Mouse (Mus musculus) kidney, embryonic 14.5 days (tissue): ENCODE results near the gene Cdyl. TPM values are rescaled to one million over a fixed set of nuclear protein-coding genes. Genes with fewer than 3 reads are reported as not detected.

Source experiments
- ATAC-seq: fragments of 200-750 bp; cut with Nextera tagmentation; 2 replicates; pipeline ENCODE4 v1.8.0; 2017; ENCODE audit warnings: moderate number of reproducible peaks, mild to moderate bottlenecking, moderate TSS enrichment, moderate library complexity; ENCODE audit not compliant: low FRiP score, low TSS enrichment
- H3K27ac ChIP-seq: fragments of 300-500 bp; sonication (generic); 2 replicates; pipeline ENCODE4 v1.5.1; 2014; ENCODE audit warnings: low read depth, mild to moderate bottlenecking, low read length, moderate library complexity, mixed read lengths
- H3K27me3 ChIP-seq: fragments of 300-500 bp; sonication (generic); 2 replicates; pipeline ENCODE4 v1.6.1; 2014; ENCODE audit warnings: mild to moderate bottlenecking, low read length; ENCODE audit not compliant: control insufficient read depth, insufficient read depth
- H3K36me3 ChIP-seq: fragments of 300-500 bp; sonication (generic); 2 replicates; pipeline ENCODE4 v1.6.1; 2014; ENCODE audit warnings: low read length, mixed read lengths; ENCODE audit not compliant: control insufficient read depth, insufficient read depth
- H3K4me1 ChIP-seq: fragments of 300-500 bp; sonication (generic); 2 replicates; pipeline ENCODE4 v1.6.1; 2014; ENCODE audit warnings: low read length, mixed read lengths; ENCODE audit not compliant: control insufficient read depth, insufficient read depth
- H3K4me2 ChIP-seq: fragments of 300-500 bp; sonication (generic); replicated peaks from 2 replicates; pipeline ENCODE4 v1.6.1; 2014; ENCODE audit warnings: low read depth, mild to moderate bottlenecking, low read length
- H3K4me3 ChIP-seq: fragments of 300-500 bp; sonication (generic); 2 replicates; pipeline ENCODE4 v1.5.1; 2014; ENCODE audit warnings: mild to moderate bottlenecking, low read length
- H3K9ac ChIP-seq: fragments of 300-500 bp; sonication (generic); 2 replicates; pipeline ENCODE4 v1.6.1; 2014; ENCODE audit warnings: low read depth, mild to moderate bottlenecking, low read length, moderate library complexity
- H3K9me3 ChIP-seq: fragments of 300-500 bp; sonication (generic); 2 replicates; pipeline ENCODE4 v1.6.1; 2016; ENCODE audit warnings: low read length; ENCODE audit not compliant: control insufficient read depth
- WGBS: fragments of 180-500 bp; shearing (Covaris S2); extraction: QIAGEN DNeasy Blood & Tissue Kit; methylation state at CpG from one replicate; pipeline ENCODE4 v1.1.7; 2014; 5-methylcytosine and 5-hydroxymethylcytosine counted together
- polyA plus RNA-seq: library from polyadenylated mRNA; unstranded; fragments of >200 nt; fragmentation: Nextera tagmentation; extraction: Ambion mirVana; gene quantifications from 2 replicates; pipeline ENCODE4 v1.2.1, GENCODE M21; 2014

Cdyl gene
- polyA plus RNA-seq, 1 experiment from 2014 or later, result 18.4 TPM

GRCm38 (mm10) chr13:35871107-35871506 lies 211.5 kb downstream of the Cdyl start:
- Histone ChIP-seq H3K4me2 (no peak overlapping the region), H3K27me3 (no peaks in the 10 kb centered on the region), H3K4me1 (no peaks in the 10 kb centered on the region), H3K4me3 (no peak overlapping the region), H3K9ac (no peak overlapping the region), H3K27ac (no peak overlapping the region), H3K9me3 (no peaks in the 10 kb centered on the region), H3K36me3 (peaks cover 12% of the 10 kb centered on the region)
- whole genome bisulfite sequencing, result 66% methylated on average over 3 of the region's 3 CpGs
- ATAC-seq, result no peak

GRCm38 (mm10) chr13:35875396-35875795 lies 215.8 kb downstream of the Cdyl start:
- H3K27me3 ChIP-seq, result no peaks in the 10 kb centered on the region
- H3K4me1 ChIP-seq, result no peaks in the 10 kb centered on the region
- H3K9me3 ChIP-seq, result no peaks in the 10 kb centered on the region
- H3K9ac ChIP-seq, result no peak overlapping the region
- peaks cover 8% of the 10 kb centered on the region for H3K36me3 ChIP-seq
- WGBS, result 90% methylated on average over 5 of the region's 5 CpGs
- no peak overlapping the region for H3K27ac ChIP-seq
- H3K4me3 ChIP-seq, result no peak overlapping the region
- ATAC-seq, result no peak
- H3K4me2 ChIP-seq, result no peak overlapping the region

GRCm38 (mm10) chr13:35878282-35878681 lies 218.6 kb downstream of the Cdyl start:
- H3K27me3 ChIP-seq, result no peaks in the 10 kb centered on the region
- no peaks in the 10 kb centered on the region; the same call in 1 of the 2 replicates for H3K36me3 ChIP-seq
- no peak overlapping the region for H3K4me3 ChIP-seq
- ATAC-seq, result no peak
- H3K4me2 ChIP-seq, result no peak overlapping the region
- no peaks in the 10 kb centered on the region for H3K9me3 ChIP-seq
- H3K27ac ChIP-seq, result no peak overlapping the region
- no peaks in the 10 kb centered on the region for H3K4me1 ChIP-seq
- no peak overlapping the region for H3K9ac ChIP-seq
- 54% methylated on average over 1 of the region's 1 CpGs for WGBS

GRCm38 (mm10) chr13:35879068-35879467 lies 219.4 kb downstream of the Cdyl start:
- H3K27me3 ChIP-seq, result no peaks in the 10 kb centered on the region
- H3K9ac ChIP-seq, result no peak overlapping the region
- 48% methylated on average over 5 of the region's 5 CpGs for WGBS
- H3K27ac ChIP-seq, result no peak overlapping the region
- no peaks in the 10 kb centered on the region; the same call in 1 of the 2 replicates for H3K36me3 ChIP-seq
- H3K4me1 ChIP-seq, result no peaks in the 10 kb centered on the region
- no peak for ATAC-seq
- no peaks in the 10 kb centered on the region for H3K9me3 ChIP-seq
- H3K4me3 ChIP-seq, result no peak overlapping the region
- no peak overlapping the region for H3K4me2 ChIP-seq

- ATAC-seq, result no peak
- 69% methylated on average over 5 of the region's 5 CpGs for WGBS
These were observed 219.9 kb downstream of the Cdyl start for GRCm38 (mm10) chr13:35879519-35879918.

GRCm38 (mm10) chr13:35880555-35881046 lies 221.0 kb downstream of the Cdyl start:
- H3K36me3 ChIP-seq, result no peaks in the 10 kb centered on the region
- no peak overlapping the region for H3K27ac ChIP-seq
- no peak for ATAC-seq
- no peak overlapping the region for H3K9ac ChIP-seq
- WGBS, result 86% methylated on average over 6 of the region's 6 CpGs
- no peaks in the 10 kb centered on the region for H3K27me3 ChIP-seq
- no peaks in the 10 kb centered on the region for H3K9me3 ChIP-seq
- no peak overlapping the region for H3K4me3 ChIP-seq
- H3K4me2 ChIP-seq, result no peak overlapping the region
- no peaks in the 10 kb centered on the region for H3K4me1 ChIP-seq

More at GRCm38 (mm10) chr13:35879519-35879918, 219.9 kb downstream of the Cdyl start:
- H3K9ac ChIP-seq, result no peak overlapping the region
- no peaks in the 10 kb centered on the region for H3K27me3 ChIP-seq
- no peak overlapping the region for H3K4me2 ChIP-seq
- no peaks in the 10 kb centered on the region for H3K9me3 ChIP-seq
- H3K4me1 ChIP-seq, result no peaks in the 10 kb centered on the region
- H3K36me3 ChIP-seq, result no peaks in the 10 kb centered on the region; the same call in 1 of the 2 replicates
- H3K4me3 ChIP-seq, result no peak overlapping the region
- H3K27ac ChIP-seq, result no peak overlapping the region

GRCm38 (mm10) chr13:35886121-35886725 lies 226.6 kb downstream of the Cdyl start:
- H3K9ac ChIP-seq, result no peak overlapping the region

GRCm38 (mm10) chr13:35892866-35893265 lies 233.2 kb downstream of the Cdyl start:
- WGBS, result 82% methylated on average over 3 of the region's 3 CpGs

More at GRCm38 (mm10) chr13:35886121-35886725, 226.6 kb downstream of the Cdyl start:
- WGBS, result 31% methylated on average over 15 of the region's 15 CpGs
- Histone ChIP-seq H3K4me3 (no peak overlapping the region), H3K9me3 (peaks cover 2% of the 10 kb centered on the region; the same call in 1 of the 2 replicates), H3K36me3 (no peaks in the 10 kb centered on the region), H3K27me3 (no peaks in the 10 kb centered on the region), H3K4me2 (no peak overlapping the region), H3K4me1 (no peaks in the 10 kb centered on the region), H3K27ac (no peak overlapping the region)
- no peak for ATAC-seq

GRCm38 (mm10) chr13:35905378-35905777 lies 245.7 kb downstream of the Cdyl start:
- no peaks in the 10 kb centered on the region for H3K9me3 ChIP-seq
- peak overlapping the region; percentile 66 for H3K9ac ChIP-seq
- H3K4me3 ChIP-seq, result peak overlapping the region; percentile 71
- no peak for ATAC-seq
- no peaks in the 10 kb centered on the region for H3K4me1 ChIP-seq
- peak overlapping the region; percentile 49 for H3K4me2 ChIP-seq
- H3K27me3 ChIP-seq, result no peaks in the 10 kb centered on the region
- no peaks in the 10 kb centered on the region for H3K36me3 ChIP-seq
- H3K27ac ChIP-seq, result no peak overlapping the region
- WGBS, result under 1% methylated on average over 13 of the region's 13 CpGs

More at GRCm38 (mm10) chr13:35892866-35893265, 233.2 kb downstream of the Cdyl start:
- no peaks in the 10 kb centered on the region for H3K4me1 ChIP-seq
- H3K27ac ChIP-seq, result no peak overlapping the region
- no peak overlapping the region for H3K4me3 ChIP-seq
- H3K9me3 ChIP-seq, result peaks cover 2% of the 10 kb centered on the region; the same call in 1 of the 2 replicates
- H3K4me2 ChIP-seq, result no peak overlapping the region
- no peaks in the 10 kb centered on the region for H3K27me3 ChIP-seq
- ATAC-seq, result no peak
- peaks cover 8% of the 10 kb centered on the region; the same call in 1 of the 2 replicates for H3K36me3 ChIP-seq
- no peak overlapping the region for H3K9ac ChIP-seq
